Mouse (Mus musculus) MEL (cell line): ENCODE results near the gene Ddx49.
A peak's percentile ranks its signal among the peaks of the same experiment; 100 is the strongest.

Source experiments
- CTCF ChIP-seq, 3 experiments: IDR thresholded peaks in 2 of 3; conservative IDR thresholded peaks in 1 of 3; 2 replicates each; pipeline ENCODE4 v1.5.1; 2011 to 2012; ENCODE audit warnings: low read length in 3 of 3, low read depth in 2 of 3, mild to moderate bottlenecking in 2 of 3, improper control_type of control experiment in 1 of 3, inconsistent platforms in 1 of 3, mixed read lengths in 1 of 3, moderate library complexity in 1 of 3; ENCODE audit not compliant: control insufficient read depth in 1 of 3, insufficient read depth in 1 of 3, poor library complexity in 1 of 3, severe bottlenecking in 1 of 3
- E2F4 ChIP-seq: IDR thresholded peaks from 2 replicates; pipeline ENCODE4 v1.6.1; 2011; ENCODE audit warnings: low read depth, low read length, improper control_type of control experiment, borderline replicate concordance
- KAT2A ChIP-seq: conservative IDR thresholded peaks from 2 replicates; pipeline ENCODE4 v1.6.1; 2012; ENCODE audit warnings: low read depth, low read length, improper control_type of control experiment, inconsistent platforms
- MXI1 ChIP-seq: IDR thresholded peaks from 2 replicates; pipeline ENCODE4 v1.6.1; 2011; ENCODE audit warnings: mild to moderate bottlenecking, low read depth, low read length, improper control_type of control experiment
- NELFE ChIP-seq: IDR thresholded peaks from 2 replicates; pipeline ENCODE4 v1.6.1; 2011; ENCODE audit warnings: low read depth, low read length, improper control_type of control experiment
- POLR2A ChIP-seq, 2 experiments: IDR thresholded peaks; 2 replicates each; pipeline ENCODE4 v1.6.1; 2011 to 2012; ENCODE audit warnings: low read length in 2 of 2, mild to moderate bottlenecking in 2 of 2, control low read depth in 1 of 2, improper control_type of control experiment in 1 of 2, low read depth in 1 of 2, moderate library complexity in 1 of 2; ENCODE audit not compliant: control insufficient read depth in 1 of 2, insufficient read depth in 1 of 2, poor library complexity in 1 of 2
- RAD21 ChIP-seq: IDR thresholded peaks from 2 replicates; pipeline ENCODE4 v1.6.1; 2011; ENCODE audit warnings: mild to moderate bottlenecking, low read depth, low read length, improper control_type of control experiment
- TAL1 ChIP-seq: IDR thresholded peaks from 2 replicates; pipeline ENCODE4 v1.6.1; 2012; ENCODE audit warnings: mild to moderate bottlenecking, inconsistent platforms, low read length, moderate library complexity, mixed read lengths

DNA sequence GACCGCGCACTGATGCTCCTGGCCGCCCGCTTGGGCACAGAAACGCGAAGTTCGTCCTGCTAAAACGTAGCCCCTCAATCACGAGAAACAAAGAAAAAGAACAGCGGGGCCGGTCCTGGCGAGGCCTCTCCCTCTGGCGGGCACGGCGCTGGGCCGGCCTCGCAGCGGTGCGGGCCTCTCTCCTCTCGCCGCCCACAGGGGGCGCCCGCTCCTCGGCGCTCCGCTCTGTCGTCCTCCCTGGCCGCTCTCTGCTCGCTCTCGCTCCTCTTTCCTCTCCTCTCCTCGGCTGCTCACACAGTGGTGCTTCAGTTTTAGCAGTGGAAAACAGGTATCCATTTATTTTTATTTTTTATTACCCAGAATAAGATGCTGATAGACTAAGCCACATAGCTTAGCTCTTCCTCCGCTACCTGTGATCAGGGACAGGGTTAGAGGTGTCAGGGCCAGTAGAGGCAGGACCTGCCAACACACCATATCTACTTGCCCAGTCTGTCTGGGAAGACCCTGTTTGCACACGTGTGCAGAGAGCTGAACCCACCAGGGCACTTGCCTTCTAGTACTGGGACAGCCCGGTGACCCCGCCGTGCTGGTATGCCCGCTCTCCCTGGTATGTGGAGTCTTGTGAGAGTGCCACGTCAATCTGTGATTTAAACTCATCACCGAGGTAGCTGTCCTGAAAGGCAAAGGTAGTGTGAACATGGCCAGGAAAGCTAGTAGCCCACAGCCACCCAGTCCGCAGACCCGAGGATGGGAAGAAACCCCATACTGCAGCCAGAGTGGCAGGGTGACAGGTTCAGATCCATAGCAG, 30.0 kb upstream of the Ddx49 start:
- no peak for TF ChIP-seq TAL1
- TF ChIP-seq CTCF (IDR thresholded peaks at IDR 0.05 in 2 of 3, conservative IDR thresholded peaks at IDR 0.05 in 1 of 3; ENCODE audit: control insufficient read depth in 1 of 3, insufficient read depth in 1 of 3, low read depth in 2 of 3, low read length in 3 of 3, poor library complexity in 1 of 3, severe bottlenecking in 1 of 3): peak in 2 of 3 experiments; percentile 3 to 35; a peak in 3 of 6 replicates
- no peak for TF ChIP-seq KAT2A
- no peak for TF ChIP-seq E2F4
- TF ChIP-seq POLR2A (IDR thresholded peaks at IDR 0.05; ENCODE audit: control insufficient read depth in 1 of 2, insufficient read depth in 1 of 2, low read depth in 1 of 2, low read length in 2 of 2, poor library complexity in 1 of 2): no peak
- TF ChIP-seq RAD21: no peak
- no peak for TF ChIP-seq MXI1
- TF ChIP-seq NELFE: no peak
